Mouse (Mus musculus): ENCODE measurements around the gene Znrf3. TPM values are rescaled to one million over a fixed set of nuclear protein-coding genes. Genes with fewer than 3 reads are reported as not detected.
"Not testable (repeated sequence)": the region's sequence is repeated elsewhere in the genome, so short reads cannot be mapped to it uniquely, and the experiment has no call there.

Gene Znrf3
- polyA plus RNA-seq (2012; rRNA removed) (8.0 and 10.6 TPM in 2 replicates), polyA plus RNA-seq (2014; fragmentation: Nextera tagmentation; extraction: Ambion mirVana) (12.9 and 14.4 TPM in 2 replicates)

DNA sequence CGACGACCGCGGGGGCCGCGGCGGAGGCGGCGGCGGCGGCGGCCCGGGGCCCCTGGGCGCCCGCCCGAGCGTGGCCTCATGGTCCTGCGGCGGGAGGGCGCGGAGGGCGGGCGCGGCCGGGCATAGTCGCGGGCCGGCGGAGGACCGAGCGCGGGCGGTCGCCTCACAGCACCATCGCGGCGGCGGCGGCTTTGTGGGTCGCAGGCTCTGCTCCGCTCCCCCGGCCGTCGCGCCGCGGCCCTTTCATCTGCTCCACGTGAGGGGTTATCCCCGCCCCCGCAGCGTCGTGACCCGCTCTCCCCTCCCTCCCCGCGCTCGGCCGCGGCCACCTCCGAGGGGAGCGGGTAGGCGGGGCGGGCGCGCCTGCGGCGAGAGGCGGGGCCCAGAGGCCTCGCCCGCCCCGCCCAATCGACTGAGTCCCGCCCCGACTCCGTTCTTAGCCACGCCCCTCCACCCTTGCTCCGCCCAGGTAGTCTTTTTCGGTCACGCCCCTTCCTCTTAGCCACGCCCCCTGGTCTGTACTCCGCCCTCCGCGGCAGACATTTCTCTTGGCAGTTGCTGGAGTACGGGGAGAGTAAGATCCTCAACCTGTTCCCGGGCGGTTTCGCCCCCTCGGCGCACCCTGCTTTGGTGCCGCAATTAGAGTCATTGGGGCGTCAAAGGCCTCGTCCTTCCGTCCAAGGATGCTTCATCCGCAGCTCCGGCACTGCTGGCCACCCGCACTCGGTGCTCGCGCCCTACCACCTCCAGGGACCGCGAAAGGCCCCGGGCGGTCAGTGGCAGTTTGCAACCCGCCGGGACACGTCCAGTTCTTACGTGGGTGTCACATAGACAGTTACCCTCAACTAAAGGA, at the start of gene Znrf3:
Znrf3 (minus strand) TSS at position 249 of the 853 bp plus-strand sequence.
- ATAC-seq (ENCODE audit: low FRiP score, low read depth), result peak; percentile 96
- WGBS, result under 1% methylated on average over 36 of the region's 106 CpGs
- TF ChIP-seq POLR2A (IDR thresholded peaks at IDR 0.05; ENCODE audit: borderline replicate concordance, extremely low read depth, insufficient read depth, insufficient read length), result no peak; the same call in 1 of the 2 replicates
- H3K27ac ChIP-seq (replicated peaks; ENCODE audit: low read depth, low read length), result peak within 1 kb of the TSS; percentile 76
- DNase-seq (ENCODE audit: low spot score), result peak; percentile 93
- no peaks in the 10 kb centered on the region for H3K36me3 ChIP-seq (ENCODE audit: control insufficient read depth, insufficient read depth, low read length)
- no peaks in the 10 kb centered on the region for H3K9me3 ChIP-seq (ENCODE audit: control insufficient read depth, low read length)
- peak within 1 kb of the TSS; percentile 89 for H3K9ac ChIP-seq (ENCODE audit: low read depth, low read length, severe bottlenecking)
- peaks cover 18% of the 10 kb centered on the region for H3K4me1 ChIP-seq (ENCODE audit: control insufficient read depth, insufficient read depth, low read length)
- no peaks in the 10 kb centered on the region for H3K27me3 ChIP-seq (ENCODE audit: control insufficient read depth, insufficient read depth, low read length)
- H3K4me3 ChIP-seq (replicated peaks; ENCODE audit: low read length), result peak within 1 kb of the TSS; percentile 87
- H3K4me2 ChIP-seq (replicated peaks; ENCODE audit: low read depth, low read length, severe bottlenecking), result peak within 1 kb of the TSS; percentile 78

- WGBS, result 33% methylated on average over 2 of the region's 2 CpGs
- no peaks in the 10 kb centered on the region for H3K27me3 ChIP-seq (ENCODE audit: control insufficient read depth, insufficient read depth, low read length)
- no peak for TF ChIP-seq POLR2A (IDR thresholded peaks at IDR 0.05; ENCODE audit: borderline replicate concordance, extremely low read depth, insufficient read depth, insufficient read length)
- H3K27ac ChIP-seq (replicated peaks; ENCODE audit: low read depth, low read length), result no peak overlapping the region
- H3K9me3 ChIP-seq (ENCODE audit: control insufficient read depth, low read length), result no peaks in the 10 kb centered on the region
- no peak overlapping the region for H3K4me3 ChIP-seq (replicated peaks; ENCODE audit: low read length)
- no peaks in the 10 kb centered on the region for H3K36me3 ChIP-seq (ENCODE audit: control insufficient read depth, insufficient read depth, low read length)
- no peak overlapping the region for H3K4me2 ChIP-seq (replicated peaks; ENCODE audit: low read depth, low read length, severe bottlenecking)
- no peaks in the 10 kb centered on the region for H3K4me1 ChIP-seq (ENCODE audit: control insufficient read depth, insufficient read depth, low read length)
- ATAC-seq (ENCODE audit: low FRiP score, low read depth) (no peak), DNase-seq (ENCODE audit: low spot score) (no peak)
- H3K9ac ChIP-seq (ENCODE audit: low read depth, low read length, severe bottlenecking), result no peak overlapping the region
Measured at GRCm38 (mm10) chr11:5493869-5494268, 49.2 kb upstream of the Znrf3 start.

DNA sequence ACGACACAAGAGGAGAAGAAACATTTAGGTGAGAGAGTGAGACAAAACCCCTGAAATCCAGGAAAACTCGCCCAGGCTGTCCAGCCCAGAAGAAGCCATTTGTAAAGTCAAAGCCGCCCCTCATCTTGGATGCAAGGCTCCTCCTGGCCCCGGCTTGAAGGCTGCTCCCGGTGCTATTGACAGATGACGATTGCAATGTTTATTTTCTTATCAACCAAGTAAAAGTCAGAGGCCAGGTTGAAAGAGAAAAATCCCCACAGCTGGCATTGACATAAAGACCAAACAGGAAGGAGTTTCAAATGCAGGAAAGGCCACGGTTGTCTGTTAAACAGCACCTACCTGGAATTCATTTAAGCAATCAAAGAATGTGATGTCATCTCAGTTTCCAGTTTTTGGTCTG, 47.3 kb upstream of the Znrf3 start:
- ATAC-seq (ENCODE audit: low FRiP score, low read depth) (no peak), DNase-seq (ENCODE audit: low spot score) (no peak)
- TF ChIP-seq POLR2A (IDR thresholded peaks at IDR 0.05; ENCODE audit: borderline replicate concordance, extremely low read depth, insufficient read depth, insufficient read length), result no peak
- 64% methylated on average over 7 of the region's 7 CpGs for WGBS
- Histone ChIP-seq H3K27me3 (ENCODE audit: control insufficient read depth, insufficient read depth, low read length) (no peaks in the 10 kb centered on the region), H3K9ac (ENCODE audit: low read depth, low read length, severe bottlenecking) (no peak overlapping the region), H3K4me1 (ENCODE audit: control insufficient read depth, insufficient read depth, low read length) (no peaks in the 10 kb centered on the region), H3K9me3 (ENCODE audit: control insufficient read depth, low read length) (no peaks in the 10 kb centered on the region), H3K36me3 (ENCODE audit: control insufficient read depth, insufficient read depth, low read length) (no peaks in the 10 kb centered on the region), H3K4me2 (replicated peaks; ENCODE audit: low read depth, low read length, severe bottlenecking) (no peak overlapping the region), H3K27ac (replicated peaks; ENCODE audit: low read depth, low read length) (no peak overlapping the region), H3K4me3 (replicated peaks; ENCODE audit: low read length) (no peak overlapping the region)

- Histone ChIP-seq H3K36me3 (ENCODE audit: control insufficient read depth, insufficient read depth, low read length) (no peaks in the 10 kb centered on the region), H3K4me3 (replicated peaks; ENCODE audit: low read length) (no peak overlapping the region), H3K9ac (ENCODE audit: low read depth, low read length, severe bottlenecking) (no peak overlapping the region), H3K4me2 (replicated peaks; ENCODE audit: low read depth, low read length, severe bottlenecking) (no peak overlapping the region), H3K9me3 (ENCODE audit: control insufficient read depth, low read length) (no peaks in the 10 kb centered on the region), H3K27me3 (ENCODE audit: control insufficient read depth, insufficient read depth, low read length) (no peaks in the 10 kb centered on the region), H3K4me1 (ENCODE audit: control insufficient read depth, insufficient read depth, low read length) (no peaks in the 10 kb centered on the region), H3K27ac (replicated peaks; ENCODE audit: low read depth, low read length) (no peak overlapping the region)
- 84% methylated on average over 10 of the region's 10 CpGs for WGBS
- DNase-seq (ENCODE audit: low spot score) (no peak), ATAC-seq (ENCODE audit: low FRiP score, low read depth) (no peak)
- TF ChIP-seq POLR2A (IDR thresholded peaks at IDR 0.05; ENCODE audit: borderline replicate concordance, extremely low read depth, insufficient read depth, insufficient read length), result no peak
Measured at GRCm38 (mm10) chr11:5490989-5491656, 46.5 kb upstream of the Znrf3 start.

- not testable (repeated sequence) for DNase-seq (ENCODE audit: low spot score); H3K27me3 ChIP-seq (ENCODE audit: control insufficient read depth, insufficient read depth, low read length); H3K4me2 ChIP-seq (replicated peaks; ENCODE audit: low read depth, low read length, severe bottlenecking); H3K9me3 ChIP-seq (ENCODE audit: control insufficient read depth, low read length); ATAC-seq (ENCODE audit: low FRiP score, low read depth); H3K4me3 ChIP-seq (replicated peaks; ENCODE audit: low read length); H3K36me3 ChIP-seq (ENCODE audit: control insufficient read depth, insufficient read depth, low read length); H3K27ac ChIP-seq (replicated peaks; ENCODE audit: low read depth, low read length); H3K4me1 ChIP-seq (ENCODE audit: control insufficient read depth, insufficient read depth, low read length); H3K9ac ChIP-seq (ENCODE audit: low read depth, low read length, severe bottlenecking)
- 89% methylated on average over 10 of the region's 10 CpGs for WGBS
Measured at GRCm38 (mm10) chr11:5489433-5489832, 44.8 kb upstream of the Znrf3 start.

Data from limb, embryonic 14.5 days (tissue).